43 mouse cellular contexts compared by ENCODE assay signal in the genomic region with DNA sequence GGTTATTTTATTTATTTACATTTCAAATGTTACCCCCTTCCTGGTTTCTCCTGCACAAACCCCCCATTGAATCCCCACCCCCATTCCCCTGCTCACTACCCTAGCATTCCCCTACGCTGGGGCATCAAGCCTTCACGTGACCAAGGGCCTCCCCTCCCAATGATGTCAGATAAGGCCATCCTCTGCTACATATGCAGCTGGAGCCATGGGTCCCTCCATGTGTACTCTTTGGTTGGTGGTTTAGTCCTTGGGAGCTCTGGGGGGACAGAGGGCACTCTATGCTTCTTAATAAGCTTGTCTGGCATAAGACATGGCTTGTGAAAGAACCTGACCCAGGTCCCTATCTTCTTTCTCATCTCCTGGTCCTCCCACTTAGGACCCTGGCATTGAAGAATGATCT. TPM values are rescaled to one million over a fixed set of nuclear protein-coding genes. Genes with fewer than 3 reads are reported as not detected.
"Had no signal": no experiment of that assay in that cellular context is flagged by ENCODE, and none has a peak within 500 bp of the region (broad histone marks: within the 10 kb centered on the region; RNA-seq: fewer than 3 reads in every experiment).

No protein-coding gene starts in this region.

- H3K4me1 ChIP-seq: intestine, embryonic 15.5 days; liver, embryonic 12.5 days had no signal

- H3K27me3 ChIP-seq: heart, embryonic 13.5 days; heart, embryonic 15.5 days; hindbrain, embryonic 12.5 days; intestine, embryonic 15.5 days; kidney, embryonic 15.5 days; limb, embryonic 13.5 days; limb, embryonic 15.5 days; liver, embryonic 12.5 days had no signal

- H3K4me3 ChIP-seq: heart, embryonic 10.5 days; heart, embryonic 13.5 days; heart, embryonic 15.5 days; hindbrain, embryonic 10.5 days; hindbrain, embryonic 12.5 days; intestine, embryonic 15.5 days; kidney, embryonic 15.5 days; limb, embryonic 13.5 days; limb, embryonic 15.5 days; liver, embryonic 12.5 days had no signal

- H3K36me3 ChIP-seq: heart, embryonic 10.5 days; heart, embryonic 13.5 days; heart, embryonic 15.5 days; intestine, embryonic 15.5 days; kidney, embryonic 15.5 days; limb, embryonic 15.5 days; liver, embryonic 12.5 days had no signal

- H3K27ac ChIP-seq: heart, embryonic 13.5 days; heart, embryonic 15.5 days; hindbrain, embryonic 10.5 days; hindbrain, embryonic 12.5 days; hindbrain, embryonic 14.5 days; intestine, embryonic 15.5 days; kidney, embryonic 15.5 days; kidney, postnatal 0 days; limb, embryonic 13.5 days; limb, embryonic 15.5 days; liver, embryonic 12.5 days; liver, embryonic 14.5 days had no signal

- H3K9ac ChIP-seq: heart, embryonic 13.5 days; heart, embryonic 15.5 days; hindbrain, embryonic 12.5 days; hindbrain, embryonic 14.5 days; intestine, embryonic 15.5 days; kidney, embryonic 15.5 days; limb, embryonic 13.5 days; limb, embryonic 15.5 days; liver, embryonic 12.5 days; liver, embryonic 14.5 days had no signal

- H3K9me3 ChIP-seq: heart, embryonic 10.5 days; heart, embryonic 13.5 days; heart, embryonic 15.5 days; hindbrain, embryonic 10.5 days; hindbrain, embryonic 12.5 days; intestine, embryonic 15.5 days; kidney, embryonic 15.5 days; limb, embryonic 13.5 days; limb, embryonic 15.5 days; liver, embryonic 12.5 days had no signal

- H3K4me2 ChIP-seq: heart, embryonic 13.5 days; heart, embryonic 15.5 days; hindbrain, embryonic 12.5 days; hindbrain, embryonic 14.5 days; intestine, embryonic 15.5 days; kidney, embryonic 15.5 days; limb, embryonic 13.5 days; limb, embryonic 15.5 days; liver, embryonic 12.5 days had no signal

- DNase-seq: gastrocnemius, postnatal 14 days; gastrocnemius, postnatal 36 days; heart, postnatal 4 days; kidney, adult 2 months; kidney, adult 9 months; kidney, postnatal 14 days; kidney, postnatal 36 days; layer of hippocampus, adult 9-11 months; layer of hippocampus, postnatal 36 days; left cerebral cortex, postnatal 4 days had no signal

- ATAC-seq: hindbrain, embryonic 16.5 days; intestine, postnatal 0 days; liver, embryonic 12.5 days had no signal

RNA-seq across cellular contexts. Expression of a gene that starts 50.1 kb away (rescaled TPM):
- total RNA-seq: liver, adult 2 months had no signal
- polyA plus RNA-seq: inflammation-experienced regulatory T-cells, adult 6 months; liver, adult 2 months had no signal

RNA-seq across cellular contexts. Expression of a gene that starts 52.3 kb away (rescaled TPM):
- total RNA-seq: gastrocnemius, adult 18-20 months; gastrocnemius, adult 8-10 months; gastrocnemius, postnatal 14 days; gastrocnemius, postnatal 36 days; heart, adult 8-10 months; heart, postnatal 25 days; heart, postnatal 4 days; layer of hippocampus, adult 18-20 months; layer of hippocampus, adult 8-10 months; layer of hippocampus, postnatal 14 days; layer of hippocampus, postnatal 36 days; left cerebral cortex, adult 18-20 months; left cerebral cortex, adult 8-10 months; left cerebral cortex, postnatal 10 days; left cerebral cortex, postnatal 25 days; left cerebral cortex, postnatal 4 days; liver, adult 2 months had no signal
- polyA plus RNA-seq: gonadal fat pad, adult 2 months; heart, embryonic 10.5 days; heart, embryonic 13.5 days; heart, embryonic 15.5 days; heart, postnatal 0 days; inflammation-experienced regulatory T-cells, adult 6 months; intestine, embryonic 15.5 days; intestine, postnatal 0 days; kidney, adult 2 months; kidney, embryonic 15.5 days; kidney, postnatal 0 days; large intestine, adult 2 months; limb, embryonic 11.5 days; limb, embryonic 13.5 days; limb, embryonic 15.5 days; liver, adult 2 months; liver, embryonic 12.5 days; liver, embryonic 14.5 days; liver, embryonic 16.5 days had no signal
